Mouse (Mus musculus): Measurements from ENCODE around the gene Dgcr8.
"Not testable (repeated sequence)": the region's sequence is repeated elsewhere in the genome, so short reads cannot be mapped to it uniquely, and the experiment has no call there.

- TF ChIP-seq CTCF (IDR thresholded peaks at IDR 0.05; ENCODE audit: extremely low read depth, insufficient read length, insufficient replicate concordance, low read depth, low read length); POLR2A (IDR thresholded peaks at IDR 0.05; ENCODE audit: low read depth, low read length): not testable (repeated sequence)
These were observed 568 bp upstream of the Dgcr8 start for GRCm38 (mm10) chr16:18289614-18290013.

Measured in small intestine, adult 2 months (tissue).